Mouse (Mus musculus): Measurements from ENCODE around the gene Capn9.

DNA sequence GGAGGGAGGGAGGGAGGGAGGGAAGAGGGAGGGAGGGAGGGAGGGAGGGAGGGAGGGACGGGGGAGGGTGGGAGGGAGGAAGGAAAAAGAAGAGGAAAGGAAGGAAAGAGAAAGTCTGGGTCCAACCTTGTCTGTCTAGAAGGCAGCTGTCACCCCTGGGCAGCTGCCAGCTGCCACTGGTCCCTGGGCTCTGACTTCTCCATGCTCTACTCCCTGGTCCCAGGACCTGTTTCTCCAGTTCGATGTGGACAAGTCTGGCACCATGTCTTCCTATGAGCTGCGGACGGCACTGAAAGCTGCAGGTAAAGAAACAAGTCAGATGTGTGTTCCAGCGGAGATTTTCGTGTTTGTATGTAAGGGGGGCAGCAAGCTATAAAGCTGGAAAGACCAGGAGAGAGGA is 38.4 kb downstream of the Capn9 start:
- no peak for TF ChIP-seq POLR2A (IDR thresholded peaks at IDR 0.05; ENCODE audit: low read depth, low read length)
- no peak for TF ChIP-seq CTCF (IDR thresholded peaks at IDR 0.05; ENCODE audit: borderline replicate concordance, insufficient read depth, low read length)

All from embryonic fibroblast, embryonic 13.5 days (primary cell).